Mouse (Mus musculus) CH12.LX (cell line): Measurements from ENCODE around the gene Gm49337. TPM values are rescaled to one million over a fixed set of nuclear protein-coding genes. Genes with fewer than 3 reads are reported as not detected.

Experiments
- DNase-seq: peaks from one replicate; pipeline ENCODE4 v3.0.0-alpha.2; 2013; ENCODE audit errors: extremely low read depth
- H3K27ac ChIP-seq: 2 replicates; pipeline ENCODE4 v1.5.1; 2012; ENCODE audit warnings: low read depth, mild to moderate bottlenecking, control low read depth, moderate library complexity; ENCODE audit not compliant: insufficient read depth
- H3K27me3 ChIP-seq: replicated peaks from 2 replicates; pipeline ENCODE3; 2012; ENCODE audit warnings: inconsistent platforms
- H3K36me3 ChIP-seq, 2 experiments: replicated peaks in 1 of 2; 2 replicates each; pipeline versions ENCODE3 to v1.6.1; 2012; ENCODE audit warnings: inconsistent platforms in 1 of 2, low read length in 1 of 2, mild to moderate bottlenecking in 1 of 2, mixed read lengths in 1 of 2, moderate library complexity in 1 of 2; ENCODE audit not compliant: control insufficient read depth in 1 of 2, insufficient read depth in 1 of 2
- H3K4me1 ChIP-seq, 2 experiments: 2 replicates each; pipeline ENCODE4 v1.6.1; 2012; ENCODE audit warnings: inconsistent platforms in 1 of 2, moderate library complexity in 1 of 2; ENCODE audit not compliant: insufficient read depth in 2 of 2, control insufficient read depth in 1 of 2
- H3K4me2 ChIP-seq: 2 replicates; pipeline ENCODE4 v1.6.1; 2012; ENCODE audit warnings: low read depth, mild to moderate bottlenecking, control low read depth; ENCODE audit not compliant: poor library complexity, insufficient read depth, severe bottlenecking
- H3K4me3 ChIP-seq, 3 experiments: fragments of 150-350 bp in 1 of 3; sonication (generic) in 1 of 3; replicated peaks in 1 of 3; 2 replicates each; pipeline versions ENCODE3 to v1.5.1; 2011 to 2012; ENCODE audit warnings: low read depth in 2 of 3, low read length in 2 of 3, mild to moderate bottlenecking in 2 of 3, moderate library complexity in 2 of 3, control low read depth in 1 of 3, improper control_type of control experiment in 1 of 3, inconsistent platforms in 1 of 3, mixed read lengths in 1 of 3; ENCODE audit not compliant: poor library complexity in 1 of 3
- H3K79me2 ChIP-seq: replicated peaks from 2 replicates; pipeline ENCODE4 v1.6.1; 2012; ENCODE audit warnings: mild to moderate bottlenecking, moderate library complexity; ENCODE audit not compliant: control insufficient read depth, poor library complexity, insufficient read depth, severe bottlenecking; ENCODE audit errors: extremely low read depth
- H3K9ac ChIP-seq: 2 replicates; pipeline ENCODE4 v1.6.1; 2012; ENCODE audit warnings: low read depth, mild to moderate bottlenecking, control low read depth, moderate library complexity; ENCODE audit not compliant: insufficient read depth
- H3K9me3 ChIP-seq: replicated peaks from 2 replicates; pipeline ENCODE3; 2012; ENCODE audit warnings: low read length, inconsistent platforms, mixed read lengths
- BHLHE40 ChIP-seq: IDR thresholded peaks from 2 replicates; pipeline ENCODE4 v1.6.1; 2011; ENCODE audit warnings: mild to moderate bottlenecking, low read depth, low read length, improper control_type of control experiment
- E2F4 ChIP-seq: IDR thresholded peaks from 2 replicates; pipeline ENCODE4 v1.6.1; 2011; ENCODE audit warnings: low read depth, low read length, improper control_type of control experiment; ENCODE audit not compliant: insufficient replicate concordance
- ELF1 ChIP-seq: IDR thresholded peaks from 2 replicates; pipeline ENCODE4 v1.6.1; 2014; ENCODE audit warnings: low read depth, mild to moderate bottlenecking, inconsistent platforms, low read length, improper control_type of control experiment
- EP300 ChIP-seq: IDR thresholded peaks from 2 replicates; pipeline ENCODE4 v1.6.1; 2011; ENCODE audit warnings: low read length, improper control_type of control experiment
- ETS1 ChIP-seq: conservative IDR thresholded peaks from 2 replicates; pipeline ENCODE4 v1.6.1; 2012; ENCODE audit warnings: low read depth, mild to moderate bottlenecking, inconsistent platforms, low read length, improper control_type of control experiment, moderate library complexity
- GABPA ChIP-seq: IDR thresholded peaks from 2 replicates; pipeline ENCODE4 v1.6.1; 2012; ENCODE audit warnings: low read depth, low read length, improper control_type of control experiment, inconsistent platforms; ENCODE audit not compliant: insufficient replicate concordance
- HCFC1 ChIP-seq: IDR thresholded peaks from 2 replicates; pipeline ENCODE4 v1.6.1; 2012; ENCODE audit warnings: low read depth, mild to moderate bottlenecking, inconsistent platforms, low read length, improper control_type of control experiment
- JUN ChIP-seq: IDR thresholded peaks from 2 replicates; pipeline ENCODE4 v1.6.1; 2011; ENCODE audit warnings: low read depth, mild to moderate bottlenecking, low read length, improper control_type of control experiment, moderate library complexity; ENCODE audit not compliant: insufficient read depth
- KAT2A ChIP-seq: IDR thresholded peaks from 2 replicates; pipeline ENCODE4 v1.6.1; 2012; ENCODE audit warnings: low read length, improper control_type of control experiment, inconsistent platforms; ENCODE audit not compliant: insufficient replicate concordance
- MAFK ChIP-seq: IDR thresholded peaks from 2 replicates; pipeline ENCODE4 v1.6.1; 2011; ENCODE audit warnings: low read length, improper control_type of control experiment; ENCODE audit not compliant: insufficient replicate concordance
- MAX ChIP-seq: IDR thresholded peaks from 2 replicates; pipeline ENCODE4 v1.6.1; 2011; ENCODE audit warnings: low read length, improper control_type of control experiment
- MAZ ChIP-seq: IDR thresholded peaks from 2 replicates; pipeline ENCODE4 v1.6.1; 2012; ENCODE audit warnings: low read depth, mild to moderate bottlenecking, inconsistent platforms, low read length, improper control_type of control experiment, moderate library complexity
- MEF2A ChIP-seq: IDR thresholded peaks from 2 replicates; pipeline ENCODE4 v1.6.1; 2014; ENCODE audit warnings: low read depth, mild to moderate bottlenecking, inconsistent platforms, low read length, improper control_type of control experiment, borderline replicate concordance
- MYC ChIP-seq: IDR thresholded peaks from 2 replicates; pipeline ENCODE4 v1.6.1; 2011; ENCODE audit warnings: low read depth, mild to moderate bottlenecking, improper control_type of control experiment, low read length
- NELFE ChIP-seq: IDR thresholded peaks from 2 replicates; pipeline ENCODE4 v1.6.1; 2011; ENCODE audit warnings: low read depth, low read length, improper control_type of control experiment
- NRF1 ChIP-seq: IDR thresholded peaks from 2 replicates; pipeline ENCODE4 v1.6.1; 2014; ENCODE audit warnings: low read depth, mild to moderate bottlenecking, inconsistent platforms, low read length, improper control_type of control experiment, moderate library complexity
- PAX5 ChIP-seq: IDR thresholded peaks from 2 replicates; pipeline ENCODE4 v1.6.1; 2012; ENCODE audit warnings: low read length, inconsistent platforms, mixed read lengths
- POLR2A ChIP-seq: IDR thresholded peaks from 2 replicates; pipeline ENCODE4 v1.6.1; 2011; ENCODE audit warnings: low read depth, mild to moderate bottlenecking, improper control_type of control experiment, low read length
- RCOR1 ChIP-seq: conservative IDR thresholded peaks from 2 replicates; pipeline ENCODE4 v1.6.1; 2012; ENCODE audit warnings: low read depth, mild to moderate bottlenecking, inconsistent platforms, low read length, improper control_type of control experiment
- SMC3 ChIP-seq: IDR thresholded peaks from 2 replicates; pipeline ENCODE4 v1.6.1; 2011; ENCODE audit warnings: low read depth, low read length, improper control_type of control experiment
- TBP ChIP-seq: conservative IDR thresholded peaks from 2 replicates; pipeline ENCODE4 v1.6.1; 2011; ENCODE audit warnings: low read depth, low read length, improper control_type of control experiment
- USF1 ChIP-seq: IDR thresholded peaks from 2 replicates; pipeline ENCODE4 v1.6.1; 2014; ENCODE audit warnings: low read depth, mild to moderate bottlenecking, inconsistent platforms, low read length, improper control_type of control experiment
- ZNF384 ChIP-seq: IDR thresholded peaks from 2 replicates; pipeline ENCODE4 v1.6.1; 2012; ENCODE audit warnings: low read depth, low read length, improper control_type of control experiment, inconsistent platforms
- dilution Hi-C: fragments of 300-500 bp; cut with MboI; formaldehyde crosslinking; loops from 2 replicates; pipeline ENCODE4 v1.14.3; 2020; ENCODE audit warnings: low sequenced_read_pairs; ENCODE audit not compliant: extremely low pct_unique_long_range_greater_than_20kb, extremely low pct_ligation_motif_present
- in situ Hi-C: fragments of 300-500 bp; cut with MboI; formaldehyde crosslinking; loops from 3 replicates; pipeline ENCODE4 v1.14.3; 2019; ENCODE audit warnings: low sequenced_read_pairs, low pct_ligation_motif_present, low pct_unique_long_range_greater_than_20kb, mixed read lengths
- polyA plus RNA-seq: library from polyadenylated mRNA; unstranded; fragments of >175 nt; gene quantifications from 2 replicates; pipeline ENCODE4 v1.2.1, GENCODE M21; 2012; ENCODE audit warnings: low read depth; ENCODE audit not compliant: insufficient read length
- total RNA-seq, 2 experiments: library from RNA; depleted of rRNA; stranded (reverse); fragments of 300-350 nt in 1 of 2; fragments of >200 nt in 1 of 2; gene quantifications; 2 replicates each; pipeline ENCODE4 v1.2.3; 2012 to 2014

Gene Gm49337
- total and polyA plus RNA-seq, 3 experiments: not detected

- Histone ChIP-seq H3K4me2 (no peak overlapping the region), H3K27ac (no peak overlapping the region), H3K4me1 (peaks cover 18 to 36% of the 10 kb centered on the region in 2 experiments), H3K4me3 (no peak overlapping the region), H3K36me3 (no peaks in the 10 kb centered on the region), H3K9ac (no peak overlapping the region), H3K79me2 (no peaks in the 10 kb centered on the region), H3K27me3 (no peaks in the 10 kb centered on the region), H3K9me3 (no peaks in the 10 kb centered on the region)
- DNase-seq: no peak
- TF ChIP-seq HCFC1: no peak
- TF ChIP-seq E2F4: no peak
- TF ChIP-seq RCOR1: no peak
- no peak for TF ChIP-seq MYC
- no peak for TF ChIP-seq MAX
- TF ChIP-seq ELF1: no peak
- no peak for TF ChIP-seq BHLHE40
- no peak for TF ChIP-seq EP300
- no peak for TF ChIP-seq NELFE
- TF ChIP-seq SMC3: no peak
- no peak for TF ChIP-seq MAZ
- no peak for TF ChIP-seq PAX5
- no peak for TF ChIP-seq KAT2A
- TF ChIP-seq NRF1: no peak
- TF ChIP-seq POLR2A: no peak
- TF ChIP-seq ZNF384: no peak
- no peak for TF ChIP-seq MEF2A
- no peak for TF ChIP-seq USF1
- no peak for TF ChIP-seq GABPA
- in situ Hi-C loops (no loop called here), dilution Hi-C loops (no loop called here)
Observed at GRCm38 (mm10) chr4:116175136-116175535, 2.0 kb downstream of the Gm49337 start.

- no peak for TF ChIP-seq MYC
- no peak for TF ChIP-seq TBP
- no peak for TF ChIP-seq MAFK
- no peak for TF ChIP-seq RCOR1
- no peak for TF ChIP-seq ETS1
- TF ChIP-seq KAT2A: no peak
- TF ChIP-seq HCFC1: no peak
- TF ChIP-seq MEF2A: peak; percentile 33; the same call in 1 of the 2 replicates
- peak; percentile 52 for TF ChIP-seq JUN
- H3K9ac ChIP-seq: no peak overlapping the region
- H3K79me2 ChIP-seq: no peaks in the 10 kb centered on the region
- no peak for DNase-seq
- no peak overlapping the region for H3K27ac ChIP-seq
- H3K4me3 ChIP-seq: peak overlapping the region in 1 of 3 experiments; percentile 33
- H3K36me3 ChIP-seq: no peaks in the 10 kb centered on the region
- dilution Hi-C loops (no loop called here), in situ Hi-C loops (no loop called here)
- H3K4me1 ChIP-seq: peaks cover 18 to 32% of the 10 kb centered on the region in 2 experiments
- no peaks in the 10 kb centered on the region for H3K9me3 ChIP-seq
- H3K27me3 ChIP-seq: no peaks in the 10 kb centered on the region
- H3K4me2 ChIP-seq: peak overlapping the region; percentile 1; the same call in 1 of the 2 replicates
Observed at GRCm38 (mm10) chr4:116175711-116176542, 2.7 kb downstream of the Gm49337 start.
